Mouse (Mus musculus) layer of hippocampus, adult 2 months (tissue): ENCODE data around the gene Cog1. TPM values are rescaled to one million over a fixed set of nuclear protein-coding genes. Genes with fewer than 3 reads are reported as not detected.

Experiments used
- DNase-seq, 2 experiments: peaks; one replicate each; pipeline ENCODE4 v3.0.0; 2022; ENCODE audit warnings: low spot score in 2 of 2
- H3K27ac ChIP-seq: fragments of 200-600 bp; 2 replicates; pipeline ENCODE4 v1.8.1; 2022
- H3K4me3 ChIP-seq: fragments of 200-600 bp; 2 replicates; pipeline ENCODE4 v1.8.1; 2022; ENCODE audit warnings: mild to moderate bottlenecking
- CTCF ChIP-seq: fragments of 200-600 bp; conservative IDR thresholded peaks from 2 replicates; pipeline ENCODE4 v1.8.1; 2022; ENCODE audit warnings: antibody characterized with exemption, mild to moderate bottlenecking, moderate library complexity
- total RNA-seq, 2 experiments: library from RNA; stranded (reverse); gene quantifications; 2 replicates each; pipeline ENCODE4 v1.2.3; 2021

Gene Cog1
- total RNA-seq, 2 experiments from 2014 or later = 59.5 to 63.2 TPM

- Histone ChIP-seq H3K27ac (peak overlapping the region; percentile 11; the same call in 1 of the 2 replicates), H3K4me3 (no peak overlapping the region)
- no peak for TF ChIP-seq CTCF
- no peak for DNase-seq
Measured at GRCm38 (mm10) chr11:113678373-113678772, 29.4 kb downstream of the Cog1 start.

GRCm38 (mm10) chr11:113680954-113681353, 32.0 kb downstream of the Cog1 start:
- no peak overlapping the region for H3K27ac ChIP-seq
- DNase-seq = no peak
- no peak overlapping the region for H3K4me3 ChIP-seq
- TF ChIP-seq CTCF = no peak

GRCm38 (mm10) chr11:113681979-113682378, 33.0 kb downstream of the Cog1 start:
- no peak for DNase-seq
- H3K4me3 ChIP-seq = peak overlapping the region; percentile 95
- TF ChIP-seq CTCF = peak; percentile 35; the same call in 1 of the 2 replicates
- H3K27ac ChIP-seq = peak overlapping the region; percentile 98; the same call in 1 of the 2 replicates

GRCm38 (mm10) chr11:113682897-113683626, 34.1 kb downstream of the Cog1 start:
- Histone ChIP-seq H3K4me3 (peak overlapping the region; percentile 95), H3K27ac (peak overlapping the region; percentile 98)
- DNase-seq = peak in 1 of 2 experiments; percentile 36
- no peak for TF ChIP-seq CTCF

- DNase-seq = no peak
- peak overlapping the region; percentile 95 for H3K4me3 ChIP-seq
- TF ChIP-seq CTCF = no peak
- peak overlapping the region; percentile 98 for H3K27ac ChIP-seq
Measured at GRCm38 (mm10) chr11:113683627-113683956, 34.6 kb downstream of the Cog1 start.

- peak within 1 kb of the TSS; percentile 95 for H3K4me3 ChIP-seq
- 0 out of 2 replicates have a peak, but pooled peaks have one; percentile 3 for TF ChIP-seq CTCF
- H3K27ac ChIP-seq = peak within 1 kb of the TSS; percentile 98
- DNase-seq = peak; percentile 94 to 98
Measured at GRCm38 (mm10) chr11:113683957-113684706, 35.2 kb downstream of the Cog1 start, which contains the start of the genes Fam104a and D11Wsu47e. TSS of gene Fam104a (minus strand) at chr11:113684155. TSS of gene D11Wsu47e (plus strand) at chr11:113684412.

GRCm38 (mm10) chr11:113684707-113685426, 35.9 kb downstream of the Cog1 start:
- no peak for TF ChIP-seq CTCF
- Histone ChIP-seq H3K27ac (peak overlapping the region; percentile 98), H3K4me3 (peak overlapping the region; percentile 95)

GRCm38 (mm10) chr11:113687031-113687430, 38.1 kb downstream of the Cog1 start:
- H3K27ac ChIP-seq = no peak overlapping the region
- H3K4me3 ChIP-seq = no peak overlapping the region
- TF ChIP-seq CTCF = no peak
- DNase-seq = no peak

More at GRCm38 (mm10) chr11:113684707-113685426, 35.9 kb downstream of the Cog1 start:
- no peak for DNase-seq

- no peak for TF ChIP-seq CTCF
- Histone ChIP-seq H3K4me3 (no peak overlapping the region), H3K27ac (peak overlapping the region; percentile 69)
- DNase-seq = peak; percentile 41 to 69
Measured at GRCm38 (mm10) chr11:113690506-113690905, 41.5 kb downstream of the Cog1 start.

- TF ChIP-seq CTCF = no peak
- no peak for DNase-seq
- H3K4me3 ChIP-seq = no peak overlapping the region
- 0 out of 2 replicates have a peak overlapping the region, but pooled peaks have one; percentile 69 for H3K27ac ChIP-seq
Measured at GRCm38 (mm10) chr11:113691318-113691717, 42.3 kb downstream of the Cog1 start.

GRCm38 (mm10) chr11:113691851-113692250, 42.9 kb downstream of the Cog1 start:
- no peak overlapping the region for H3K27ac ChIP-seq
- H3K4me3 ChIP-seq = no peak overlapping the region
- no peak for DNase-seq
- TF ChIP-seq CTCF = no peak

GRCm38 (mm10) chr11:113697571-113697970, 48.6 kb downstream of the Cog1 start:
- TF ChIP-seq CTCF = no peak
- no peak overlapping the region for H3K27ac ChIP-seq
- H3K4me3 ChIP-seq = no peak overlapping the region
- no peak for DNase-seq

GRCm38 (mm10) chr11:113698013-113698545, 49.1 kb downstream of the Cog1 start:
- Histone ChIP-seq H3K27ac (no peak overlapping the region), H3K4me3 (no peak overlapping the region)
- no peak for TF ChIP-seq CTCF
- no peak for DNase-seq
